Mouse (Mus musculus) stomach, embryonic 16.5 days (tissue): ENCODE data around the gene Gm17304. TPM values are rescaled to one million over a fixed set of nuclear protein-coding genes. Genes with fewer than 3 reads are reported as not detected.

Source experiments
- ATAC-seq: fragments of 200-750 bp; cut with Nextera tagmentation; 2 replicates; pipeline ENCODE4 v1.8.0; 2017; ENCODE audit warnings: moderate number of reproducible peaks, moderate TSS enrichment; ENCODE audit not compliant: insufficient read depth, low FRiP score
- H3K27ac ChIP-seq: fragments of 300-500 bp; sonication (generic); 2 replicates; pipeline ENCODE4 v1.5.1; 2014; ENCODE audit warnings: low read length
- H3K27me3 ChIP-seq: fragments of 300-500 bp; sonication (generic); 2 replicates; pipeline ENCODE4 v1.6.1; 2014; ENCODE audit warnings: low read length, control low read depth, mixed read lengths; ENCODE audit not compliant: control insufficient read depth, insufficient read depth
- H3K36me3 ChIP-seq: fragments of 300-500 bp; sonication (generic); 2 replicates; pipeline ENCODE4 v1.6.1; 2014; ENCODE audit warnings: low read length; ENCODE audit not compliant: control insufficient read depth, insufficient read depth
- H3K4me1 ChIP-seq: fragments of 300-500 bp; sonication (generic); 2 replicates; pipeline ENCODE4 v1.6.1; 2014; ENCODE audit warnings: low read length, control low read depth, mixed read lengths; ENCODE audit not compliant: control insufficient read depth, insufficient read depth
- H3K4me2 ChIP-seq: fragments of 300-500 bp; sonication (generic); 2 replicates; pipeline ENCODE4 v1.6.1; 2014; ENCODE audit warnings: low read depth, low read length, mixed read lengths
- H3K4me3 ChIP-seq: fragments of 300-500 bp; sonication (generic); replicated peaks from 2 replicates; pipeline ENCODE4 v1.5.1; 2014; ENCODE audit warnings: mild to moderate bottlenecking, low read length
- H3K9ac ChIP-seq: fragments of 300-500 bp; sonication (generic); 2 replicates; pipeline ENCODE4 v1.6.1; 2014; ENCODE audit warnings: low read length
- H3K9me3 ChIP-seq: fragments of 300-500 bp; sonication (generic); replicated peaks from 2 replicates; pipeline ENCODE4 v1.6.1; 2016; ENCODE audit warnings: low read length, control low read depth; ENCODE audit not compliant: control insufficient read depth
- WGBS: fragments of 180-500 bp; shearing (Covaris S2); extraction: QIAGEN DNeasy Blood & Tissue Kit; methylation state at CpG from one replicate; pipeline ENCODE4 v1.1.7; 2014; 5-methylcytosine and 5-hydroxymethylcytosine counted together
- polyA plus RNA-seq: library from polyadenylated mRNA; unstranded; fragments of >200 nt; fragmentation: Nextera tagmentation; extraction: Ambion mirVana; gene quantifications from 2 replicates; pipeline ENCODE4 v1.2.1, GENCODE M21; 2015

The Gm17304 gene
- polyA plus RNA-seq: not detected in 2 replicates

DNA sequence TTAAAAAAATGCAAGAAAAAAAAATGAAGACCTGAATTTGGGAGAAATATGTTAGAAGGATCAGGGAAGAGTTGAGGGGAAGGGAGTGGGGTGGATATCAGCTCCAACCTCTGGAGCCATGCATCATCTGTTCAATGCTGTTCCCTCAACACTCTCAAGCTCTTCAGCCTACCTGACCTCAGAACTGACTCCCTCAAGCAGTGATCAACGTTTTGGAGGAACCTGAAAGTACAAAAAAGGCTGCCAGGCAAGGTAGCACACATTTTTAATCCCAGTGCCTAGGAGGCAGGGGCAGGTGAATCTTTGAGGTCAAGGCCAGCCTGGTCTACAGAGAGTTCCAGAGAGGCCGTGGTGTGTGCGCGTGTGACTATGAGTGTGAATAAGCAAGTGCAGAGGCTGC, at the start of gene Gm17304:
Gm17304 (plus strand) TSS at position 301 of the 400 bp plus-strand sequence.
- H3K4me3 ChIP-seq: no peak within 1 kb of the TSS
- H3K4me2 ChIP-seq: no peak within 1 kb of the TSS
- no peak for ATAC-seq
- peaks cover 11% of the 10 kb centered on the region; the same call in 1 of the 2 replicates for H3K36me3 ChIP-seq
- no peaks in the 10 kb centered on the region for H3K27me3 ChIP-seq
- no peaks in the 10 kb centered on the region for H3K9me3 ChIP-seq
- no peak within 1 kb of the TSS for H3K27ac ChIP-seq
- no peaks in the 10 kb centered on the region for H3K4me1 ChIP-seq
- no peak within 1 kb of the TSS for H3K9ac ChIP-seq
- 84% methylated on average over 4 of the region's 4 CpGs for WGBS

DNA sequence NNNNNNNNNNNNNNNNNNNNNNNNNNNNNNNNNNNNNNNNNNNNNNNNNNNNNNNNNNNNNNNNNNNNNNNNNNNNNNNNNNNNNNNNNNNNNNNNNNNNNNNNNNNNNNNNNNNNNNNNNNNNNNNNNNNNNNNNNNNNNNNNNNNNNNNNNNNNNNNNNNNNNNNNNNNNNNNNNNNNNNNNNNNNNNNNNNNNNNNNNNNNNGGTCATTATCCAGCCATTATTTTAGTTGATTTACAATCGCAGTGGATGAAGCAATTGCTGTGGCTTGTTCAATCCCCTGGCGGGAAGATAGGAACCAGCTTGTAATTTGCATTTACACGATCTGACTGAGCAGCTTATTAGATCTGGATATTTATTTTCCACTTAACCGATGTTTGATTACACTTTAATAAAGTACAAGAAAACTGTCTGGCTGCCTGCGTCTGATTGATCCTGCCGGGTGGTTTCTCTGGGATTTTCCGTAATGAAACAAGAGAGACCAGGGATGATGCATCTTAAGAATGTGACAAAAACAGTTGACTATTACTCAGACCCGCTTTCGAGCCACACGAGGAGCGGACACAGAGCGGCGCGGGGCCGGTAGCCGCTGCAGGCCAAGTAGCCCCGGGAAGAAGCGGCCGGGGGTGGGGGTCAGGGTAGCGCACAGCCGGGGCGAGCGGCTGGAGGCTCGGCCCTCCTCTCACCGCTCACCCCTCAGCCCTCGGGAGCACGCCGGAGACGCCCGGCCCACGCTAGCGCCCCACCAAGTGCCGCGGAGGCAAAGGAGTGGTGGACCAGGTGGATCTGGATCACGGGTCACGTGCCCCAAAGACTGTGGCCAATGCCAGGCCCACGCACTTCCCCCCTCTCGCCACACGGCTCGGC, 48.0 kb upstream of the Gm17304 start:
- Histone ChIP-seq H3K4me3 (peak overlapping the region; percentile 28), H3K9ac (peak overlapping the region; percentile 10; the same call in 1 of the 2 replicates), H3K9me3 (no peaks in the 10 kb centered on the region), H3K4me2 (peak overlapping the region; percentile 36), H3K4me1 (0 out of 2 replicates have a peak, but pooled peaks cover 6% of the 10 kb centered on the region), H3K27ac (no peak overlapping the region), H3K27me3 (peaks cover 75% of the 10 kb centered on the region), H3K36me3 (no peaks in the 10 kb centered on the region)
- no peak for ATAC-seq
- 4% methylated on average over 40 of the region's 40 CpGs for WGBS

GRCm38 (mm10) chr5:106561499-106561822, 47.4 kb upstream of the Gm17304 start:
- ATAC-seq: no peak
- 15% methylated on average over 8 of the region's 8 CpGs for WGBS
- peak overlapping the region; percentile 36 for H3K4me2 ChIP-seq
- H3K9ac ChIP-seq: peak overlapping the region; percentile 10; the same call in 1 of the 2 replicates
- peak overlapping the region; percentile 28 for H3K4me3 ChIP-seq
- no peaks in the 10 kb centered on the region for H3K9me3 ChIP-seq
- H3K36me3 ChIP-seq: no peaks in the 10 kb centered on the region
- no peak overlapping the region for H3K27ac ChIP-seq
- H3K27me3 ChIP-seq: peaks cover 77% of the 10 kb centered on the region
- 0 out of 2 replicates have a peak, but pooled peaks cover 6% of the 10 kb centered on the region for H3K4me1 ChIP-seq

DNA sequence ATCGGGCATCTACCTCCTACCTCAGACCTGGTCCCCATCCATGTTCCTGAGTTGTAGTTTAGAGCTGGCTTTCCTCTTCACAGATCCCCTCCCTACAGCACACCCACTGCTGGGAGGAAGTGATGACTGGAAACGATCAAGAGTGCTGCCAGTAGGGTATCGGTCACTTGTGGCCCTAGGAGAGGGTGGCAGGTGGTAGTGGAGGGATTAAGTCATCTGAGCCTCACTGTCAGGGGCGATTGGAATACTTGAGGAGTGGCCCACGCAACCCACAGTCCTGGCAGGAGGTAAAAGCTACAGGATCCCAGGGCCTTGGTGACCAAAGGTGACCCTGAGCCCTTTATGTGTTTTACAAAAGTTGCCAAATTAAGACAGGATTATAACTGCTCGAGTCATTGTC, 42.9 kb upstream of the Gm17304 start:
- H3K27ac ChIP-seq: no peak overlapping the region
- no peak overlapping the region for H3K4me3 ChIP-seq
- H3K9me3 ChIP-seq: no peaks in the 10 kb centered on the region
- 0 out of 2 replicates have a peak, but pooled peaks cover 4% of the 10 kb centered on the region for H3K4me1 ChIP-seq
- WGBS: 52% methylated on average over 6 of the region's 6 CpGs
- no peak overlapping the region for H3K9ac ChIP-seq
- peaks cover 47% of the 10 kb centered on the region for H3K27me3 ChIP-seq
- H3K4me2 ChIP-seq: no peak overlapping the region
- no peaks in the 10 kb centered on the region for H3K36me3 ChIP-seq
- ATAC-seq: no peak

GRCm38 (mm10) chr5:106573742-106574559, 34.9 kb upstream of the Gm17304 start:
- H3K27ac ChIP-seq: no peak overlapping the region
- peaks cover 17% of the 10 kb centered on the region; the same call in 1 of the 2 replicates for H3K27me3 ChIP-seq
- 4% methylated on average over 54 of the region's 55 CpGs for WGBS

GRCm38 (mm10) chr5:106574560-106574946, 34.3 kb upstream of the Gm17304 start:
- no peak overlapping the region for H3K27ac ChIP-seq
- ATAC-seq: peak; percentile 94
- peaks cover 17% of the 10 kb centered on the region; the same call in 1 of the 2 replicates for H3K27me3 ChIP-seq
- H3K9me3 ChIP-seq: no peaks in the 10 kb centered on the region
- peak overlapping the region; percentile 74 for H3K9ac ChIP-seq
- WGBS: under 1% methylated on average over 41 of the region's 45 CpGs
- peak overlapping the region; percentile 100 for H3K4me2 ChIP-seq
- H3K4me3 ChIP-seq: peak overlapping the region; percentile 65
- no peaks in the 10 kb centered on the region for H3K36me3 ChIP-seq
- peaks cover 4% of the 10 kb centered on the region; the same call in 1 of the 2 replicates for H3K4me1 ChIP-seq

More at GRCm38 (mm10) chr5:106573742-106574559, 34.9 kb upstream of the Gm17304 start:
- Histone ChIP-seq H3K9ac (peak overlapping the region; percentile 74), H3K4me2 (peak overlapping the region; percentile 100), H3K4me3 (peak overlapping the region; percentile 65), H3K9me3 (no peaks in the 10 kb centered on the region), H3K4me1 (peaks cover 4% of the 10 kb centered on the region; the same call in 1 of the 2 replicates), H3K36me3 (no peaks in the 10 kb centered on the region)
- ATAC-seq: peak; percentile 75

DNA sequence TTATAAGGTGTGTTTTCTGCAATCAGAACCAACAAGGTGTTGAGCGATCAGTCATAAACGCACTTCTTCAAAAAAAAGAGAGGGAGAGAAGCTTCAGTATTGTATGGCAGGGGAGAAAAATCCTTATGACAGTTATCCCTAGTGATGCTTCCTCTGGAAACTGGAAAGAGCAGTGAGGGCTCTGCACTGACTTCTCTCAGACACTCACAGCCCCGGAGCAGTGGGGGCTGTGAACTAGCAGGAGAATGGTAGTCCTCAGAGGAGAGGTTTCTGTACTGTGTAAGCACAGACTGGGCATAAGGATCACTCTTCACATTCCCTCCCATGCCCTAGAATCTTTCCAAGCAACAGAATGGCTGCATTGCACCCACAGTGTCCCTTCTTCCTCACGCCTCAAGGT, 33.8 kb upstream of the Gm17304 start:
- Histone ChIP-seq H3K4me3 (peak overlapping the region; percentile 65; the same call in 1 of the 2 replicates), H3K36me3 (no peaks in the 10 kb centered on the region), H3K27ac (no peak overlapping the region), H3K27me3 (peaks cover 17% of the 10 kb centered on the region; the same call in 1 of the 2 replicates), H3K9ac (no peak overlapping the region), H3K4me1 (peaks cover 4% of the 10 kb centered on the region; the same call in 1 of the 2 replicates), H3K4me2 (peak overlapping the region; percentile 100), H3K9me3 (no peaks in the 10 kb centered on the region)
- 31% methylated on average over 4 of the region's 4 CpGs for WGBS
- no peak for ATAC-seq

DNA sequence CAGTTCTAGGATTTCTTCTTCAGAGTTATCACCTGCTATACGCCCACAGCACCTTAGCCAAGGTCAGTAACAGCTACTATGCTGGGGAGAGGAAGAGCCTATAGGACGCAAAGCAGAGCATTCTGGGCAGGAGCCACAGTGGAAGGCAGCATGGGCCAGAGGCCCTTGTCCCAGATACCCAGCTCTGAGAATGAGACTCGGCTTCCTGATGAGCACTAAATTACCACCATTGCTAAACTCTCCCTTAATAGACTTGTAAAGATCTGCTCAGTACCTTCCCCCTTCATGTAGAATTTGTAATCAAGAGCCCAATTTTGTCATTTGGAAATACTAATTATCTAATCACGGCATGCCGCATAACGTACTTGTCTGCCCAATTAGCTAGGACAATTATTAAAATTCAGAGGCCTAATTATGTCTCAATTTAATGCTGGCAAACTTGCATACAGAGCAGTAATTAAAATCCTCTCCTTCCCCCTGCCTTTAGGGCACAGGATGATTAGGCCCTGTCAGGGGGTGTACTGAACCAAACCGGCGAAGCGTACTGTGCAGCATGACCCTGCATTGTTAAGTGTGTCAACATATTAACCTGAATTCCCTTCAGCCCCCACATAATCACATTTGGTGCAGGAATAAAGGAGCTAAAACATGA, 31.5 kb upstream of the Gm17304 start:
- H3K9me3 ChIP-seq: no peaks in the 10 kb centered on the region
- 82% methylated on average over 9 of the region's 9 CpGs for WGBS
- peaks cover 17% of the 10 kb centered on the region; the same call in 1 of the 2 replicates for H3K27me3 ChIP-seq
- no peak overlapping the region for H3K27ac ChIP-seq
- no peak overlapping the region for H3K4me3 ChIP-seq
- no peak overlapping the region for H3K4me2 ChIP-seq
- no peak overlapping the region for H3K9ac ChIP-seq
- no peaks in the 10 kb centered on the region for H3K36me3 ChIP-seq
- H3K4me1 ChIP-seq: peaks cover 4% of the 10 kb centered on the region; the same call in 1 of the 2 replicates
- no peak for ATAC-seq
